Mouse (Mus musculus): ENCODE data around the gene BC017158.
A peak's percentile ranks its signal among the peaks of the same experiment; 100 is the strongest.

BC017158 gene

DNA sequence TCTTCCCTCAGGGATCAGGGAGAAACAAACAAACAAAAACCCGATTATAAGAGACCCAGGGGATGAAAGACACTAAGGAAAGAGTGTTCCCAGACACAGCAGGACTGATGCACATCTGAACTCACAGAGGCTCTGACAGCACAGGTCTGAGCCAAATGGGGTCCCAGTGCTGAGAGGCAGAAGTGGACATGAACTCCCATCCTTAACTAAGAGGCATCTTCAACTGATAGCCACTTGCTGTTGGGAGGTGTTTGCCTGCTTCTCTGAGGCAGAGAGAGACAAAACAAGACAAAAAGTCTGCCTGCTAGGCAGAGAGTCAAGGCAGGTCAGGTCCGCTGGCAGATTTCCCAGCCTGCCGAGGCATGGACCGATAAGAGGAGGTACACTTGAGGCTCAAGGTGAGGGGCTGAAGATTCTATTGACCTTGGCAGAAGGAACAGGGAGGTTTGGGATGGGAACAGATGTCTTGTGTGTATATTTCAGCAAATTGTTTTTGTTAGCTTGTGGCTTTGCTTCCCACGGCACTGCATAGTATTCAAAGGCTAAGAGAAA is 41.1 kb downstream of the BC017158 start:
- DNase-seq (ENCODE audit: low read depth, low spot score) = no peak

DNA sequence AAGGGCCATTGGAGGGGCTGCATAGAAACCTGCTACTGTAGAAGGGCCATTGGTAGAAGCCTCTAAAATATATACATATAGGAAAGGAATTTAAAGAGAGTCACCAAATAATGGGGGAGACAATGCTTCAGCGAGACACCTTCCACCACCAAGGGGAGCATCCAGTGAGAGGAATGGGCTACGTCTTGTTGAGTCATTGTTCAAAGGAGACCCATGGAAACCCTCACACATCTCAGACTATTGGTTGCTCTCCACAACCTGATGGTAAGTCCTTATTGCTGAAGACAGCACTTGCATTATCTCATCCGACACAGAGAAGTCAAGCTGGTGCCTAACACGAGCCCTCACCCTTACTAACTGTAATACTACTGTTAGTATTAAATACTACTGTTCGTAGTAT is 42.2 kb downstream of the BC017158 start:
- DNase-seq (ENCODE audit: low read depth, low spot score) = no peak

DNA sequence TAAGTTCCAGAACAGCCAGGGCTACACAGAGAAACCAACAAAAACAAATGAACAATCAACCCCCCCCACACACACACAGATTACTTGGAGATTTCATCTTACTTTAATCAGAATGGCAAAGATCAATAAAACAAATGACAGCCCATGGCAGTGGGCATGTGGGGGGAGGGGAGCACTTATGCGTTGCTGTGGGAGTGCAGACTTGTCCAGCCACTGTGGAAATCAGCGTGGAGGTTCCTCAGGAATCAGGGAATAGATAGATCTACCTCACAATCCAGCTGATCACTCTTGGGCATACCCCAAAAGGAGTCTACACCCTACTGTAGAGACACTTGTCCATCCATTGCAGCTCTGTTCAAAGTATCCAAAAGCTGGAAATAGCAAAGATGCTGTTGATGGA is 43.0 kb downstream of the BC017158 start:
- no peak for DNase-seq (ENCODE audit: low read depth, low spot score)

- peak; percentile 63 for DNase-seq (ENCODE audit: low read depth, low spot score)
These were observed 45.4 kb downstream of the BC017158 start for GRCm38 (mm10) chr7:128252609-128253008.

- no peak for DNase-seq (ENCODE audit: low read depth, low spot score)
These were observed 46.0 kb downstream of the BC017158 start for GRCm38 (mm10) chr7:128251946-128252345.

DNA sequence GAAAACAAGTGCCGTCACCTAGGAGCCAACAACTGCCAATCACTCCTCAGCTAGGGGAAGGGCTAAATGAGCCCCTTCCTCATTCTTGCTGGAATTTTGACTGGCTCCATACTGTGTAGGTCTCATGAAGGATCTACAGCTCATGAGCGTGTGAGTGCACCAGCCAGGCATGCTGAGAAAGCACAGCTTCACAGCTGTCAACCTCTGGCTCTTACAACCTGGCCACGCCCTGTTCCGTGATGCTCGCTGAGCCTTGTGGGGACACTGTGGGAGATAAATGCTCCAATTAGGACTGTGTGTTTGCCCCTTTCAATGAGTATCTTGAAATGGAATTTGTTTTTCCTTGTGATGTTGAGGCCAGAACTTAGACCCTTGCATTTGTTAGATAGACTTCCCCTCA is 48.0 kb downstream of the BC017158 start:
- no peak for DNase-seq (ENCODE audit: low read depth, low spot score)

DNA sequence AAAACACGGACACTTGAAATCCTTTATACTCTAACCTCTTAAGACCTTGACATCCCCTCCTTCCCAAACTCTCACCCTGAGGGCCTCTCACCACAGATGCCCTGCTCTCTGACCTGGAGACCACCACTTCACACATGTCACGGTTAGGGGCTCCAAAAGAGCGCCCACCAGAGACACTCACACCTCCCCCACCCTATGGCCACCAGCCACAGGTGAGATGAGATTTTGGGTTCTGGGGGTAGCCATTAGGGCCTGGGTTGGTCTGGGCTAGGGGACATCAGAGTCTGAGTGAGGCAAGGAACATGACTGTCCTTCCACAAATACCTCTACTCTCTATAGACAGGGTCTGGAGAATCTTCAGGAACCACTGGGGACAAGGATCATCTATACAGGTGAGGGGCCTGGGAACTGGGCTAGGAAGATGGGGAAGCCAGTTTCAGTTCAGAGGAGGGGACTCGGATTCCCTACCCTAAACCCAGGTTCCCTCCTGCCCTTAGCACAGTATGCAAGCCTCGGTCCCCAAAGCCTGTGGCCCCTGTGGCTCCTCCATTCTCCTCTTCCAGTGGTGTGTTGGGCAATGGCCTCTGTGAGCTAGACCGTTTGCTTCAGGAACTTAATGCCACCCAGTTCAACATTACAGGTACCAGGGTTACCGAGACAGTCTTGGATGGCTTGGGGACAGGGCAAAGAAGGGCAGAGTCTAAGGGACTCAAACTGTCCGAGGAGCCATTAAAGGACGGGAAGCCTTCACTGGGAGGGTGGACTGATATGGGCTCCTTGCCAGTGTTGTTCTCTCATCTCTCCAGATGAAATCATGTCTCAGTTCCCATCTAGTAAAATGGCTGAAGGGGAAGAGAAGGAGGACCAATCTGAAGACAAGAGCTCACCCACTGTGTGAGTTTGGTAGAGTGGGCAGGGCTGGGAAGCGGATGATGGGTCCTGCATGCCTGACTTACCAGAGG is 49.6 kb downstream of the BC017158 start:
- DNase-seq (ENCODE audit: low read depth, low spot score) = no peak

- peak; percentile 71 for DNase-seq (ENCODE audit: low read depth, low spot score)
These were observed 50.5 kb downstream of the BC017158 start for GRCm38 (mm10) chr7:128247443-128247842.

DNA sequence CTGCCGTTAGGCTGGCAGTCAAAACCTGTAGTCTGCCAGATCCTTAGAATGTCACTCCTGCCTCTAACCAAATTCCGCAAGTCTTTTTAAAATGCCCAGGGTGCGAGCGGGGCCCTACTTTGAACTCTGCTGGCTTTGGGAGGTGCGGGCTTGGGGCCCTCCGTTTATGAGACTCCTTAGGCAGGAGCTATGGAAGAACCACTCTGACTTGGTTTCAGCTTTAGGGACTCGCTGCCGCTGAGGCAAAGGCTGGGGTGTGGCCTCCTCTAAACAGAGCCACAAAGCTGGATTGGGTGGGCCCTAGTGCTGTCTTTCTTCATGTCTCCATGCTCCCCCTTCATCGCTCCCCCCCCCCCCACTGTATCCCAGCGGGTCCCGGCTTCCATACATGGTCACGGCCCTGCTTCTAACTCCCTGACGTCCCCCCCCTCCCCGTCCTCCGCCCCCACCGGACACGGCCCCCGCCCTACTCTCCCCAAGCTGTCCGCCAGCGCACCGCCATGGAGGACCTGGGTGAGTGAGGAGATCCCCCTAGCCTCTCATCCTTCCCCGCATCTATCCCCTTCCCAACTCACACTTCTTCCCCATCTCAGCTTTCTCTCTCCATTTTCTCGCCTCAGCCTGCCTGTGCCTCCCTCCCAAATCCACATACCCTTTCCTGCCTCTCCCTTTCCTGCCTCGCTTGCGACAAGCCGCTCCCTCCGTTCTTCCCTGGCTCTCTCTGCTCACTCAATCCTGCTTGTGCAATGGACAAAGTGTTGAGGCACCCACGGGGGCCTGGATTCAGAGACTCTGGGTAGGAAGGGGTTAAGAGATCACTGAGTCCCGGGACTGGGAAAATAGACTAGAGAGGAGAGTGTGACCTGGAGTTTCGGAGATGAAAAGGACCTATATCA is 51.2 kb downstream of the BC017158 start, which contains the start of gene Tgfb1i1:
Gene Tgfb1i1, plus strand, starts transcription at position 317 of the 896 bp plus-strand sequence.
- no peak for DNase-seq (ENCODE audit: low read depth, low spot score)

DNA sequence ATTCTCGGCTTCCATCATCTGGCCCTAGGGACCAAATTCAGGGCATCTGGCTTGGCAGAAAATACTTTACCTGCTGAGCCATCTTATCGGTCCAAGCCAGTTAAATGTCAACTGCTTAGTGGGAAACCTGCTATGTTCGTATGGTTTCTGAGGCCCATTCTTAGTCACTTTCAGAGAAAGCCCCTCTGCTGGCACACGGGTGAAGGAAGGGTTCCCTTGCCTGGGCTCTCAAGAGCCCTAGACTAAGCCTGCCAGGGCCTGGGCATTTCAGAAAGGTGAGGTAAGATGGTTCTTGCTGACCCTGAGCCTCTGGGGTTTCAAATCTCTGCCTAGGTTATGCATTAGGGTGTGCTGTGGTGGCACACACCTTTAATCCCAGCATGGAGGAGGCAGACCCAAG is 52.4 kb downstream of the BC017158 start:
- no peak for DNase-seq (ENCODE audit: low read depth, low spot score)

GRCm38 (mm10) chr7:128244410-128245025 is 53.5 kb downstream of the BC017158 start:
- no peak for DNase-seq (ENCODE audit: low read depth, low spot score)

GRCm38 (mm10) chr7:128243921-128244320 is 54.0 kb downstream of the BC017158 start:
- DNase-seq (ENCODE audit: low read depth, low spot score) = no peak

DNA sequence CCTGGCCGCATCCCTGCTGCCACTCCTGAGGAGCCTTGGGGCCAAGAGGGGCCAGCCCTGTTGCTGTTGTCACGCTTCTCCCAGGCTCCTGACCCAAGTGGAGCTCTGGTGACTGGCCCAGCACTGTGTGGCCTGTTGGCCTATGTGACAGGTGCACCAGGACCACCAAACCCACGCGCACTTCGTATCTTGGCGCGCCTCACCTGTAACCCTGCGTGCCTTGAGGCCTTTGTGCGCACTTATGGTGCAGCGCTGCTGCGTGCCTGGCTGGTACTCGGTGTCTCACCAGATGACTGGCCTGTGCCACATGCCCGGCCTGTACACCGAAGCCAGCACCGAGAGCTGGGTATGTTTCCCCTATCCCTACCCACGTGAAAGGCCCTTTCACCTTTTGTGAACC is 55.6 kb downstream of the BC017158 start:
- no peak for DNase-seq (ENCODE audit: low read depth, low spot score)

DNA sequence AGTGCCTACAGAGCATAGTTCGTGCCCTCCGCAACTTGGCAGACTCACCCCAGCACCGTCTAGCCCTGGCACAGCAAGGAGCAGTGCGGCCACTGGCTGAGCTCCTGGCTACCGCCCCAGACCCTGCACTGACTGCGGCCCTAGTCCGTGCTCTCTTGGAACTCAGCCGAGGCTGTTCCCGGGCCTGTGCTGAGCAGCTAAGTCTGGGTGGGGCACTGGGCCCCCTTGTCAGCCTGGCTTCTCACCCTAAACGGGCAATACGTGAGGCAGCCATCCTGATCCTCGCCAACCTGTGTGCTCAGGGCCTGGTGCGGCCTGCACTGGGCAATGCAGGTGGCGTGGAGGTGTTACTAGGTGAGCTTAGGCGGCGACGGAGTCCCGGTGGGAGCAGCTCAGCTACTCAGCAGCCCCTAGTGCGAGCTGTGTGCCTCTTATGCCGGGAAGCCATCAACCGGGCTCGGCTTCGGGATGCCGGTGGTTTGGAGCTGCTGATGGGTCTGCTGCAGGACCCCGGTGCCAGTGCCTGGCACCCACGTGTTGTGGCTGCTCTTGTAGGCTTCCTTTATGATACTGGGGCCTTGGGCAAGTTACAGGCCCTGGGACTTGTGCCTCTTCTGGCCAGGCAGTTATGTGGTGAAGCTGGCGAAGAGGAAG is 57.7 kb downstream of the BC017158 start:
- no peak for DNase-seq (ENCODE audit: low read depth, low spot score)

DNA sequence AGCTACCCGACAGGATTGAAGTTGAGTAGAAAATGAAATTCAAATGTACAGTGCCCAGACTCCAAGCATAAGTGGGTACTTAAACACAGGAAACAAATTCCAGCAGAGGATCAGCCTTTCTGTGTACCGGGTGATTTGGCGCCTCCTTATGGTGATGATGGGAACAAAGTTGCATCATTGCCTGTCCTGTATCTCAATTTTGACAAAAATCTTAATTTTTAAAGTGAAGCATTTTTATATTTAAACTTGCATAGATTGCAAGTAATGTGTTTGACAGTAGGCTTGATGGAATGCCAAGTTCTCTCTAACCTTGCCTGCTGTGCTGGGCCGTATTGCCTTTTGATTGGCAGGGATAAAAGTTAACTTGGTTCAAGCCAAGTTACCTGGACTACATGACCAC is 59.0 kb downstream of the BC017158 start:
- peak; percentile 64 for DNase-seq (ENCODE audit: low read depth, low spot score)

GRCm38 (mm10) chr7:128237927-128238778 is 59.8 kb downstream of the BC017158 start, which contains the start of gene 9130023H24Rik:
Gene 9130023H24Rik (minus strand): TSS chr7:128238031.
- DNase-seq (ENCODE audit: low read depth, low spot score) = peak; percentile 100

DNA sequence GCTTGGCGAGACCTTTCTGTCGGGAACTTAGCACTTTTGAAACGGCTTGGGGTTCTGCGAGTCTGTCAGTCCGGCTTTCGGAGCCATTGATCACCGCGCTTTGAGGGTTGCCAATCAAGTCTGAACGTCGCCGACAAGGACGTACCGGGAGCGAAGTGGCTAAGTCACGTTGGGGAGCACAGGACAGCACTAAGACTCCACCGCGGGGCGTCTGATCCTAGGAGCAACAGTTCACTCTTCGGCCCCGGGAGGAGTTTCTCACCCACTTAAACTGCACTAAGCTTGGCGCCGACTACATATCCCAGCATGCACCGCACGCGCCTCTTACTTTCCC is 60.4 kb downstream of the BC017158 start:
- DNase-seq (ENCODE audit: low read depth, low spot score) = no peak

- DNase-seq (ENCODE audit: low read depth, low spot score) = peak; percentile 80
These were observed 60.9 kb downstream of the BC017158 start, which contains the start of gene Armc5 for GRCm38 (mm10) chr7:128236856-128237592. Gene Armc5 (plus strand): TSS chr7:128237342.

GRCm38 (mm10) chr7:128236426-128236825 is 61.5 kb downstream of the BC017158 start:
- DNase-seq (ENCODE audit: low read depth, low spot score) = peak; percentile 29

All from CD4-positive helper T cell, adult 2 months (primary cell).